Mouse (Mus musculus): ENCODE data around the gene Togaram2. TPM values are rescaled to one million over a fixed set of nuclear protein-coding genes. Genes with fewer than 3 reads are reported as not detected.
A peak's percentile ranks its signal among the peaks of the same experiment; 100 is the strongest.
"Not testable (repeated sequence)": the region's sequence is repeated elsewhere in the genome, so short reads cannot be mapped to it uniquely, and the experiment has no call there.

The Togaram2 gene
- not detected in 2 replicates for total RNA-seq (2017)

DNA sequence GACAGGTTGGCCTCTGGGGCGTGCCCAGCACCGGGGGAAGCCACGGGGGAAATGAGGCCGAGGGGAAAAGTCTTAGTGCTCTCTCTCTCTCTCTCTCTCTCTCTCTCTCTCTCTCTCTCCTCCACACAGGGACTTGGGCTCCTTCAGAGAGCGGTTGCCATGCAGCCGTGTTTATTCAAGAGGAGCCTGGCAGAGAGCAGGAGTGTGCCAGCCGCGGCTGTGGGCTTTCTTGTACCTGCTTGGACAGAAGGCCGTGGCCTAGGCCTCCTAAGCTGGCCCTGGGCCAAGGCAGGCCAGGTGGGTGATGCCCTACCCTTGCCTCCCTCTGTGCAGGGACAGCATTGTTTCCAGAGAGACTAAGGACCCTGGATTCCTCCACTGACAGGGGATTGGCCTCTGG is at the start of gene Togaram2:
Gene Togaram2 (plus strand): TSS at position 170 of the 400 bp plus-strand sequence.
- ATAC-seq (ENCODE audit: extremely low read depth, insufficient number of reproducible peaks, low FRiP score, poor library complexity, severe bottlenecking) = no peak

DNA sequence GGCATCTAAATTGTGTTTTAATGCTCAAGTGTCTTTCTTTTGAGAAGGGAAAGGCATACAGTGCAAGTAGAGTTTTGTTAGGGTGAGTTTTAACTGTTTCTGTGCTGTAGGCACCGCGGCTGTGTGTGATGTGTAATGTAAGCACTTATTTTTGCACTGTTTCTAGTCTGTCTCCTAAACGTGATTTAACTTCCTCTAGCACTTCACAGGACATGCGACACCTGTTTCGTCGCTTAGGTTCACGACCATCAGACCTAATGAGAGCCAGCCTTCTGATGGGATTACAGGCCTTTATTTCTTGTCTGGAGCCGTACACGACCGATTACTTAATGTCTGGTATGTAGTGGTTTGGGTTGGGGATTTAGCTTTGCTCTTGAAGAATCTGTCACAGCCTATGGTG is 41.3 kb upstream of the Togaram2 start:
- ATAC-seq (ENCODE audit: extremely low read depth, insufficient number of reproducible peaks, low FRiP score, poor library complexity, severe bottlenecking) = no peak

DNA sequence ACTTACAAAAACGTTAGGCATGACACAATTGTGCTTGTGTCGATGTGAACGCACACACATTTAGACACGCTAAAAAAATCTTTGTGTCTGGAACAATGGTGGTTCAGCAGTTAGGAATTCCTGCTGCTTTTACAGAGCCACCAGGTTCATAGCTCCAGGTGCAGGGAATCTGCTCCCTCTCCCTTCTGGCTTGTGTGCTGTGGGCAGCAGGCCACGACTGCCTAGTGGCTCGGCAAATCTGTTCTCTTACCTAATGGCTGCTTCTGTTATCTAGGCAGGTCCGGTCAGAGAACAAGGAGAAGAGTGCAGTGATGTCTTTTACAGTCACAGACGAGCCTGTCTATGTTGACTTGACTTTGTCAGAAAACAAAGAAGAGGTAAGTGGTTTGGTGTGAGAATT is 39.7 kb upstream of the Togaram2 start:
- ATAC-seq (ENCODE audit: extremely low read depth, insufficient number of reproducible peaks, low FRiP score, poor library complexity, severe bottlenecking) = no peak

DNA sequence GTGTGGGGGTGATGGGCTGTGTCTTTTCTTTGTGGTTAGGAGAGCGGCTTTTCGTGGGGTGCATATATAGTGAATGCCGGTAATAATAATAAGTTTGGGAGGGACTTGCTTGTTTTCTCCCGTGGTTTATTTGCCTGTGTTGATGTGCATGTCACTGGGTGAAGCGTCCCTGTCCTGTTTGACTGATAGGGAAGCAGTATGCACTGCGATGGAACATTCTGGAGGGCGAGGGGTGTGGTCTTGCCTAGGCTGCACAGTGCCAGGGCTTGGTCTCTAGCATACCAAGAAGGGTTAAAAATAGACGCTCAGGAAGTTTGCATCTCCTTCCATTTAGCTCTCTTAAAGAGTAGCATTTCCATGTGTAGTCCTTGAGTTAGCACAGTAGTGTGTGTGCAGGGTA is 36.3 kb upstream of the Togaram2 start:
- no peak for ATAC-seq (ENCODE audit: extremely low read depth, insufficient number of reproducible peaks, low FRiP score, poor library complexity, severe bottlenecking)

DNA sequence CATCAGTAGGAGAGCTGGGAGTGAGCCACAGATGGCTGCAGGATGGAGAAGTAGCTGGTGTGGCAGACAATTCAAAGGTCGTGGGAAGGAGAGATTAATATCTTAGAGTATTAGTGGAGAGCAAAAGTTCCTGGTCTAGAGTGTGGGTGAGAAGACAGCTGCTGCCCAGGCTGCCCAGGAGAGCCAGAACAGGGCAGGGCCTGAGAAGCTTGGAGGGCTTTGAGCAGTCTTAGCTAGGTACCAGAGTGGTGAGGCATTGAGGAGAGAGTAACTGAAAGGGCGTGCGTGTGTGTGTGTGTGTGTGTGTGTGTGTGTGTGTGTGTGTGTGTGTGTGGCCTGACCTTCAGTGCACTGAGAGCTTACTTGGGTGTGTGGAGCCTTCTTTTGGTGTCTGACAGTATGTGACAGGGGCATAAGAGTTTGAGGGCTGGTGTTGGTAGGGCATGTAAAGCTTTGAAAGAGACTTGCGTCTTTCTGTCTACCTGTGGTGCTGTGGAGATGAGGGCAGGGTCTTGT is 35.3 kb upstream of the Togaram2 start:
- no peak for ATAC-seq (ENCODE audit: extremely low read depth, insufficient number of reproducible peaks, low FRiP score, poor library complexity, severe bottlenecking)

DNA sequence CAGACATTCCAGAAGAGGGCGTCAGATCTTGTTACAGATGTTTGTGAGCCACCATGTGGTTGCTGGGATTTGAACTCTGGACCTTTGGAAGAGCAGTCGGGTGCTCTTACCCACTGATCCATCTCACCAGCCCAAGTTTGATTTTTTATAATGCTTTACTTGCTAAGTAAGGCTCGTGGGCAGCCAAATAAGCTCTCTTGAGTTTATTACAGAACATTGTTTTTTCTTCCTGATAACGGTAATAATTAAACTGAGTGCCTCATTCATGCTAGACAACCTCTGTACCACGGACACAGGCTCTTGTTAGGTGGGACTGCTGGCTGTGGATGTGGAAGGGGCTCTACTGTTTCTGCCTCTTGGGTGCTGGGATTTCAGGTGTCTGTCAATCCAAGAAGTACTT is 34.0 kb upstream of the Togaram2 start:
- ATAC-seq (ENCODE audit: extremely low read depth, insufficient number of reproducible peaks, low FRiP score, poor library complexity, severe bottlenecking) = not testable (repeated sequence)

DNA sequence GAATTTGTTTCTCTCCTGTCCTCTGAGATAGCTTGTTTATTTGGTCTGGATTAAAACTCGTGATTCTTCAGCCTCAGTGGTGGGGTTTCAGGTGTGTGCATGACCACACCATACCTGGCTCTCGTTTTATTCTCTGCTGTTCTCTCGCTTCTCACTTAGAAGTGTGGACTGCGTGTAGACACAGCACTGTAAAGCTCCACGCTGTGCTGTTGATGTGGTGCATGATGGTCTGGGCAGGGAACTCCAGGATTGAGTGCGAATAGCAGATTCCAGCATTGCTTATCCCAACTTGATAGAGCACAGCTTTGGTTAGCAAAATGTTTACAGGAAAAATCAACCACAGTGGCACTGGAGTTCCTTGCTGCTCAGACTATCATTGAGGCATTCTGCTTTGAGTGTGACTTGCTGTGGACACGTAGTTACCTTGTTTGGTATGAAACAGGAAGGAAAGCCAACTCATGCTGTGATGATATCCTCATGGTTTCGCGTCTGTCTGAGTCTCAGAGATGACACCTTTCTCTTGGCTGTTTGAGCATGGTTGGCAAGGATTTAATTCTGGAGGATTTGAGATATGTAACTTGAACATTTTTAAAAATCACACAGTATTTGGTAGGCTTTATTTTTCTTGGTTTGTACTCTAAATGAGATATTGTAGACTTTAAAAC is 32.5 kb upstream of the Togaram2 start:
- ATAC-seq (ENCODE audit: extremely low read depth, insufficient number of reproducible peaks, low FRiP score, poor library complexity, severe bottlenecking) = no peak

DNA sequence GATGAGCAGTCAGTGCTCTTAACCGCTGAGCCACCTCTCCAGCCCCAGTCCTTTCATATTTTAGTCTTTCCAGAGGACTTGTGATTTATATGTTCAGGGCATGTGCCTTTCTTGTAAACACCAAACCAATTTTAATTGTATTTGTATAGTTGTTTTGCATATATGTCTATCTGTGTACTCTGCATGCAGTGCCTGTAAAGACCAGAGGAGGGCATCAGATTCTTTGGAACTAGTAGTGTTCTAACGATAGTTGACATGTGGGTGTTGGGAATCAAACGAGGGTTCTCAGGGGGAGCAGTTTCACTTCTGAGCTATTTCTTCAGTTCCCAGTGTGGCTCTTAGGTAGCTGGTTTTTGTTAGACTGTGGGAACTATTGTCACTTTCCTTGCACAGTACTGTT is 30.9 kb upstream of the Togaram2 start:
- no peak for ATAC-seq (ENCODE audit: extremely low read depth, insufficient number of reproducible peaks, low FRiP score, poor library complexity, severe bottlenecking)

DNA sequence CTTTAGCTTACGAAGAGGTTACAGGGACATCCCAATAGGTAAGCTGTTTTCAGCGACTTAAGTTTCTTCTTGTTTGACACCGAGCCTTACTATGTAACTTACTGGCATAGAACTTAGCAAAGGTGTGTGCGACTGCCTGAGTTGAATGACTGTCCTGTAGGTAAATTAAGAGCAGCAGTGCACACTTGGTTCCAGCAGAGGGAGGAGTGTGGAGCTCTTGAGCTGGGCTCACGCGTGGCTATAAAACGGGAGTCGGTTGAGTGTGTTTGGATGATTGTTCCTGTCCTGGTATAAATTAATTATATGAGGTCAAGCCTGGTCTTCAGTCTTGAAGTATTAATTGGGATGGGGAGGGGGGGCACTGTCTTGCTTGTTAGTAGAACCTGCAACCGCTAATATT is 23.1 kb upstream of the Togaram2 start:
- no peak for ATAC-seq (ENCODE audit: extremely low read depth, insufficient number of reproducible peaks, low FRiP score, poor library complexity, severe bottlenecking)

DNA sequence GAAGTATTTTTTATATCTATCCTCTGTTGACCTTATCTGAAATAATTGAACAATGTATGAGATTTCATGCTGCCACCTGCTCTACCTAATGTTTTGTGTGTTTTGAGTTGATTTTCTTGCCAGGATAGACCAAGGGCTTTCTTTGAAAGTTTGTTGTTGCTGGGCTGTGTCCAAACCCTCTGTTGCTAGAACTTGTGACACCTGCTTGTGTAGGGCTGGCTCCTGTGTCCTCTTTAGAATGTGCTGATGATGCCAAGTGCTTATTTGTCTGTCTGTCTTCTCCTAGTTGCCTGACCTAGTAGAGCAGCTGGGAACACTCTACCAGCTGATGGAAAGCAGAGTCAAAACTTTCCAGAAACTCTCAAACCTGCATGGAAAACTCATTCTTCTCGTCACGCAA is 20.6 kb upstream of the Togaram2 start:
- no peak for ATAC-seq (ENCODE audit: extremely low read depth, insufficient number of reproducible peaks, low FRiP score, poor library complexity, severe bottlenecking)

DNA sequence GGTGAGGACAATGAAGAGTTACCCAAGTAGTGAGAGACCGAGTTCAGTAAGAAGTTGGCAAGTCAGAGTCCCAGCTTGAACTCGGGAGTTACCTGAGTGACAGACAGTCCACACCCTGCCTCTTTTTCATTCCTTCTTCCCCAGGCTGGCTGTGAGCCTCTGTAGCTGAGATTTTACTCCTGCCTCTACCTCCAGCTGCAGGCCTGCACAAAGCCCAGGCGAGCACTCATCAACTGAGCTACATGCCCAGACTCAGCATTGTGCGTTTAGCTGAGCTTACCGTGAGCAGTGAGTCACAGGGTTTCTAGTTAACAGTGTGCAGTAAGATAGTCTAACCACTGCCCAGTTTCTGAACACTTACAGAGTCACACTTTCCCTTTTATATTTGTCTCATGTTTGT is 20.1 kb upstream of the Togaram2 start:
- no peak for ATAC-seq (ENCODE audit: extremely low read depth, insufficient number of reproducible peaks, low FRiP score, poor library complexity, severe bottlenecking)

DNA sequence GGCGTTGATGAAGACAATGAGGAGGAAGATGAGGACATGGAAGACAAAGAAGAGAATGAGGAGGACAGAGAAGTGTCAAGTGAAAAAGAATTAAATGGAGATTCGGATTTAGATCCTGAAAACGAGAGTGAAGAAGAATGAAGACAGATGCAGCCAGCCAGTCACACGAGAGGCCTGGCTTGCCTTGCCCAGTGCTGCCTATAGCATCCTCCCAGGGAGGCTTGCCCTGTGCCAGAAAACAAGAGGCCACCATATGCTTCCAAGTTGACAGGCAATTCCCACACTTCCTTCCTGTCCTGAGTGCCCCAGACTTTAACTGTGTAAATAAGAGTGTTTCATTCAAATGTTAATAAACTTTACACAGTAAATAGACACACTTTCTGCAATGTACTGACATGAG is 15.5 kb upstream of the Togaram2 start:
- no peak for ATAC-seq (ENCODE audit: extremely low read depth, insufficient number of reproducible peaks, low FRiP score, poor library complexity, severe bottlenecking)

DNA sequence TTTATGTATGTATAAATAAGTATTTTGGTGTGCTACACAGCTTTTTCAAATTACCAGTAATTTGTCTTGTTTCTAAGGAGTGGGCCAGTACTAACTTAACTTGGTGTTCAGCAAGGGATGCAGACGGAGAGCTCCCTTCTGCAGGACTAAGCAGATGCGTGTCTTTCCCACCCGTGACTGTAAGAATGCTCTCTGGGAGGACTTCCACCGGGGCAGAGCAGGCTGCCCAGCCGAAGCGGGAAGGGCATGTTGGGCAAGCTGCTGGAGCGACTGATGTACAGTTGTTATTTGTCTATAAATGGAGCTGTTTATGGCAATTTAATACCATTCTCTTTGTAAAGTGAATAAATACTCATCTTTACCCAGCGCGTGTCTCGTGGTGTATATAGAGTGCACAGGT is 14.4 kb upstream of the Togaram2 start:
- ATAC-seq (ENCODE audit: extremely low read depth, insufficient number of reproducible peaks, low FRiP score, poor library complexity, severe bottlenecking) = no peak

DNA sequence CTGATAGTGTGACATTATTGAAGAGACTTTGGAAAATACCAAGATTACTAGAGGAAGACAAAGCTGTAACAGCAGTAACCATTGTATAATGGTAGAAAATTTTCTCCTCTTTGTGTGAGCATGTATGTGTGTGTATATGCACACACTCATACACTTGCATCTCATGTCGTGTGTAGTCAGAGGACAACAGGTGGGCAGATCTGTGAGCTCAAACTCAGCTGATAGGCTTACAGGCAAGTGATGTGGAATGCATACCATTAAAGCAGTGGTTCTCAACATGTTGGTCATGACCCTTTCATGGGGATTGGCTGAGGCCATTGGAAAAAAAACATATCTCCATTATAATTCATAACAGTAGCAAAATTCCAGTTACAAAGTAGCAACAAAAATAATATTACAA is 12.7 kb upstream of the Togaram2 start:
- no peak for ATAC-seq (ENCODE audit: extremely low read depth, insufficient number of reproducible peaks, low FRiP score, poor library complexity, severe bottlenecking)

DNA sequence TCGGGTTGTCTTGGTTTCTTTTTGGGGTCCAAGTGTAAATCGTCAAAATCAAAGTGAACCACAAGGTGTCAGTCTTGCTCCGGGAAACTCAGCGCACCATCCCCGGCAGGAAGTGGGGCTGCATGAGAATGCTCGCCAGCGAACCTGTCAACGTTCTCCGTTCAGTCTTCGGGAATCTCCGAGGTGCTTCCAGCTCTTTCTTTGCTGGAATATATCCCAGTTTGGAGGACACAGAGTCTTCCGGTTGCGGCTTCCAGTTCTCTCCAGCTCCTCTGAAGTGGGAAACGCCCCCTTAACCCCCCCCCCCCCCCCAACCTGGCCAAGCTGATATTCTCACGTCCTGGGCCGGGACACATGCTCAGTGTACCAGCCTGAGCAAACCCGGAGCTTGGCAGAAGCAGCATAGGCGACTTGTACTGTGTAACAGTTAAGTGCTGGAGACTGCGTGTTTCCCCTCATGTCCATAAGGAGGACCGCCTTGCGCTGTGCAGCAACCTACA is 10.3 kb upstream of the Togaram2 start:
- ATAC-seq (ENCODE audit: extremely low read depth, insufficient number of reproducible peaks, low FRiP score, poor library complexity, severe bottlenecking) = peak; percentile 72; the same call in 1 of the 2 replicates

DNA sequence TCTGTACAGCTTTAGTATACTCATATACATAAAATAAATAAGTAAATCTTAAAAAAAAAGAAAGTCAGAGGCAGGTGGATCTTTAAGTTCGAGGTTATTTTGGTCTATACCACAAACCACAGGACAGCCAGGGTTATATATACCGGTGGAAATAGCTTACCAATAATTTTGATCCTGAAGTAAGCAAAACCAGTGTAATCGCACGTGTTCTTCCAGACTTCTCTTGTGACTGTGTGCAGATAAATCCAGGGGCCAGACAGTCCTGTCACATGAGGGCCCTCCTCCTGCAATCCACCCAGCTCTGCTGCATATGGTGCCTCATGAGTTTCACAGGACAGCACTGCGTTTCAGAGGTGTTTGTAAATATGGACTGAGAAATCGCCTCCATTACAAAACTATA is 9.6 kb upstream of the Togaram2 start:
- no peak for ATAC-seq (ENCODE audit: extremely low read depth, insufficient number of reproducible peaks, low FRiP score, poor library complexity, severe bottlenecking)

DNA sequence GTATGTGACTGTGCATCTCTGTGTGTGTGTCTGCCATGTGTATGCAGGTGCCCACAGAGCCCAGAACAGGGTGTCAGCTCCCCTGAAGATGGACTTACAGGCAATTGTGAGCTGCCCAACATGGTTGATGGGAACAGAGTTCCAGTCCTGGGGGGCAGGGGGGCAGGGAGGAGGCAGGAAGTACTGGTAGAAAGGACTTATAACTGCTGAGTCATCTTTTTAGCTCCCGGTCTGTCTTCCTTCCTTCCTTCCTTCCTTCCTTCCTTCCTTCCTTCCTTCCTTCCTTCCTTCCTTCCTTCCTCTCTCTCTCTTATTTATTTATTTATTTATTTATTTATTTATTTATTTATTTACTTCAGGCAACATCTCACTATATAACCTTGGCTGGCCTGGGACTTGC is 8.9 kb upstream of the Togaram2 start:
- no peak for ATAC-seq (ENCODE audit: extremely low read depth, insufficient number of reproducible peaks, low FRiP score, poor library complexity, severe bottlenecking)

DNA sequence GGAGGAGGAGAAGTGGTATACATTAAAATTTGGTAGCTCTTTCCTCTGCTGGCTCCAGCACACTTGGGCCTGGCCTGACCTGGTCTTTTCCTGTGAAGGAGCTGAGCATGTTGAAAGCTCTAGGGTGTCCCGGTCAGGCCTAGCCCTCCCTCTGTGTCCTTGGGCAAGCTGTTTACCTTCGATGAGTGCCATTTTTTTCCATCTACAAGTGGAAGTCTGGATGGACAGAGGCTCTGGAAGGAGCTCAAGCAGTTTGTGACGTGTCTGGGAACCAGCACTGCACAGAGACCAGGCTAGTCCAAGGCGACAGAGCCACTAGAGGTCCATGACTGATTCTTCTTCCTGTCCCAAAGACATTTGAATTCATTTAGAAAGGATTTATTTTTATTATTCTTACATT is 7.9 kb upstream of the Togaram2 start:
- ATAC-seq (ENCODE audit: extremely low read depth, insufficient number of reproducible peaks, low FRiP score, poor library complexity, severe bottlenecking) = no peak

DNA sequence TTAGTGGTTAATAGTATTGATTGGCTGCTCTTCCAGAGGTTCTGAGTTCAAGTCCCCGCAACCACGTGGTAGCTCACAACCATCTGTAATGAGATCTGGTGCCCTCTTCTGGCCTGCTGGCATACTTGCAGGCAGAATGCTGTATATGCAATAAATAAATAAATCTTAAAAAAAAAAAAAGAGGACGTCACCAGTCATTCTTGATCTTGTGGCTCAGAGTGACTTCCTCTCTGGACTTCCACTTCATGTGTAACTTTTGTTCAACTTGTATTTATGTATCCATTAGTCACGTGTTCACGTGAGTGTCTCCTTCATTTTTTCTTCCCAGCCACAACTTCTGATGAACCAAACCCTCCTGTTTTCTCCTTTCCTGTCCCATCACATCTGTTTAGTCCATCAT is 3.5 kb upstream of the Togaram2 start:
- ATAC-seq (ENCODE audit: extremely low read depth, insufficient number of reproducible peaks, low FRiP score, poor library complexity, severe bottlenecking) = no peak

DNA sequence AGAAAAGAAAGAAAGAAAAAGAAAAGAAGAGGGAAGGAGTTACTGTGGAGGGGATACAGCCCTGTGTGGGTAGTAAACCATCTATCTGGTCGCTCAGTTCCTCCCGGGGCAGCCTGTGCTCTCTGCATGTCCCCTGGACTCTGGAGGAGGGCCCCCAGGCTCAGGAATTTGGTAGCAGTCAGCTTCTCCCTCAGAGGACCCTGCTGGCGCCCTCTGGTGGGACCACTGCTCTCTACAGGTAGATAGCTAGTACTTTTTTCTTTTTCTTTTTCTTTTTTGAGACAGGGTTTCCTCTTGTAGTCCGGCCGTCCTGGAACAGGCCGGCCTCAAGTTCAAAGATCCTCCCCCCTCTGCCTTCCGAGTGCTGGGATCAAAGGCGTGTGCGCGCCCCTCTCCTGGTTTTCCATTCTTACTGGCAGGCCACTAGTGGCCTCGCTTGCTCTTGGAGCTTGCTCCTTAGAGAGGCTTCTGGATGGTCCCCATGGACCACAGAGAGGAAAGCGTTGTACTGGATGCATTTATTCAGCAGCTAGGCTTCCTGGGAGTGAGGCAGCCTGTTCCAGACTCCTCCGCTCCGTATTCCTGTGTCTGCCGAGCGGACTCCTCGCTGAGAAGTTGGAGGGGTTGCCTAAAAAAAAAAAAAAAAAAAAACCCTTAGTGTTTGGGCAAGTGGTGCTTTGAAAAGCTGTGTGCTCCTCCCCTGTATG is 1.1 kb upstream of the Togaram2 start:
- ATAC-seq (ENCODE audit: extremely low read depth, insufficient number of reproducible peaks, low FRiP score, poor library complexity, severe bottlenecking) = no peak

Data from neutrophil, adult 5-6 weeks (primary cell).